Mouse (Mus musculus) thymus, adult 2 months (tissue): Measurements from ENCODE around the gene Dnal4.

Experiments used
- CTCF ChIP-seq: fragments of 200-500 bp; IDR thresholded peaks from 2 replicates; pipeline ENCODE4 v1.5.1; 2012; ENCODE audit warnings: mild to moderate bottlenecking, control low read depth, low read length, moderate library complexity, borderline replicate concordance; ENCODE audit not compliant: control insufficient read depth, poor library complexity, insufficient read depth; ENCODE audit errors: extremely low read depth
- POLR2A ChIP-seq: fragments of 200-500 bp; IDR thresholded peaks from 2 replicates; pipeline ENCODE4 v1.6.1; 2012; ENCODE audit warnings: mild to moderate bottlenecking, low read length, control low read depth, moderate library complexity; ENCODE audit not compliant: control insufficient read depth, poor library complexity, insufficient read depth; ENCODE audit errors: extremely low read depth

DNA sequence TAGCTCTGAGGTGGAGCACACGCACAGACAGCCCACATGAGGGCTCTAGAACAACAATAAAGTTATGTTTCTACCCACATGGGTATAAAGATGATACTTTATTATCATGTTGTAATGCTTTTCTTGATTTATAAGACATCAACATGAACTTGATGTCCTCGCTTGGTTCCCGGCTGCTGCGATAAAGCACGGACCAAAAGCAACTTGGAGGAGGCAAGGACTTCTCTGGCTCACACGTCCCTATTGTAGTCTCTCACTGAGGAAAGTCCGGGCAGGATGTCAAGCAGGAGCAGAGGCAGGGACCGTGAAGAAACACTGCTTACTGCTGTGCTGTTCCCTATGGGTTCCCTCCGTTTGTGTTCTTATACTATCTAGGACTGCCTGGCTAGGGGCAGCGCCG is 33.6 kb downstream of the Dnal4 start:
- no peak for TF ChIP-seq CTCF
- no peak for TF ChIP-seq POLR2A
